Mouse (Mus musculus) embryonic facial prominence, embryonic 14.5 days (tissue): Measurements from ENCODE around the gene Tmem140. TPM values are rescaled to one million over a fixed set of nuclear protein-coding genes. Genes with fewer than 3 reads are reported as not detected.

Source experiments
- ATAC-seq: fragments of 200-750 bp; cut with Nextera tagmentation; 2 replicates; pipeline ENCODE4 v1.8.0; 2017; ENCODE audit warnings: low read depth, moderate number of reproducible peaks, moderate TSS enrichment
- DNase-seq: peaks from one replicate; pipeline ENCODE4 v3.0.0-alpha.2; 2015; ENCODE audit warnings: low spot score
- H3K27ac ChIP-seq: fragments of 300-500 bp; sonication (generic); replicated peaks from 2 replicates; pipeline ENCODE4 v1.5.1; 2014; ENCODE audit warnings: low read depth, mild to moderate bottlenecking, low read length, moderate library complexity
- H3K27me3 ChIP-seq: fragments of 300-500 bp; sonication (generic); replicated peaks from 2 replicates; pipeline ENCODE4 v1.6.1; 2014; ENCODE audit warnings: low read length; ENCODE audit not compliant: control insufficient read depth, insufficient read depth
- H3K36me3 ChIP-seq: fragments of 300-500 bp; sonication (generic); 2 replicates; pipeline ENCODE4 v1.6.1; 2014; ENCODE audit warnings: low read length, mixed read lengths; ENCODE audit not compliant: control insufficient read depth, insufficient read depth
- H3K4me1 ChIP-seq: fragments of 300-500 bp; sonication (generic); 2 replicates; pipeline ENCODE4 v1.6.1; 2014; ENCODE audit warnings: antibody characterized with exemption, low read length; ENCODE audit not compliant: control insufficient read depth, insufficient read depth
- H3K4me2 ChIP-seq: fragments of 300-500 bp; sonication (generic); 2 replicates; pipeline ENCODE4 v1.6.1; 2014; ENCODE audit warnings: low read depth, mild to moderate bottlenecking, low read length, moderate library complexity, mixed read lengths
- H3K4me3 ChIP-seq: fragments of 300-500 bp; sonication (generic); 2 replicates; pipeline ENCODE4 v1.5.1; 2014; ENCODE audit warnings: low read depth, mild to moderate bottlenecking, low read length
- H3K9ac ChIP-seq: fragments of 300-500 bp; sonication (generic); 2 replicates; pipeline ENCODE4 v1.6.1; 2014; ENCODE audit warnings: low read depth, mild to moderate bottlenecking, low read length, moderate library complexity, mixed read lengths
- H3K9me3 ChIP-seq: fragments of 300-500 bp; sonication (generic); 2 replicates; pipeline ENCODE4 v1.6.1; 2016; ENCODE audit warnings: low read length; ENCODE audit not compliant: control insufficient read depth
- WGBS: fragments of 180-500 bp; shearing (Covaris S2); extraction: QIAGEN DNeasy Blood & Tissue Kit; methylation state at CpG from one replicate; pipeline ENCODE4 v1.1.7; 2014; 5-methylcytosine and 5-hydroxymethylcytosine counted together
- polyA plus RNA-seq: library from polyadenylated mRNA; unstranded; fragments of >200 nt; fragmentation: Nextera tagmentation; extraction: Ambion mirVana; gene quantifications from 2 replicates; pipeline ENCODE4 v1.2.1, GENCODE M21; 2014

Gene Tmem140
- polyA plus RNA-seq, 1 experiment from 2014 or later, result 2.4 TPM

DNA sequence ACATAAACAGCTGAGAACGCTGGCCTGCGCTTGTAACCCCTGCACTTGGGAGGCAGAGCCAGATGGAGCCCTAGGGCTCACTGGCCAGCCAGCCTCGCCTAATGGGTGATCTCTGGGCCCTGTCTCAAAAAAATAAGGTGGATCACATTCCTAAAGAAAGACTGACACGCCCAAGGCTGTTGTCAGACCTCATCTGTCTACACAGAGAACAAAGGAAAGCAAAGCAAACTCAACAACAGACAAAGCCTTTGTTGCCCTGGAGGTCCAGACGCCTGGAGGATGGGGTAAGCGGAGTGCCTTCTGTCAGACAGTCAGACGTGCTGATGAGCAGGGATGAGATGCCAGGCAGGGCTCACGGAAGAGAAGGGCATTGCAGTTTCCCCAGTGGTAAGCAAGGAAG is 3.8 kb downstream of the Tmem140 start:
- H3K9ac ChIP-seq, result no peak overlapping the region
- H3K36me3 ChIP-seq, result no peaks in the 10 kb centered on the region
- H3K27ac ChIP-seq, result peak overlapping the region; percentile 29; the same call in 1 of the 2 replicates
- no peaks in the 10 kb centered on the region for H3K27me3 ChIP-seq
- no peak for ATAC-seq
- 43% methylated on average over 8 of the region's 8 CpGs for WGBS
- no peaks in the 10 kb centered on the region for H3K9me3 ChIP-seq
- DNase-seq, result no peak
- H3K4me3 ChIP-seq, result no peak overlapping the region
- no peak overlapping the region for H3K4me2 ChIP-seq
- peaks cover 23% of the 10 kb centered on the region for H3K4me1 ChIP-seq

DNA sequence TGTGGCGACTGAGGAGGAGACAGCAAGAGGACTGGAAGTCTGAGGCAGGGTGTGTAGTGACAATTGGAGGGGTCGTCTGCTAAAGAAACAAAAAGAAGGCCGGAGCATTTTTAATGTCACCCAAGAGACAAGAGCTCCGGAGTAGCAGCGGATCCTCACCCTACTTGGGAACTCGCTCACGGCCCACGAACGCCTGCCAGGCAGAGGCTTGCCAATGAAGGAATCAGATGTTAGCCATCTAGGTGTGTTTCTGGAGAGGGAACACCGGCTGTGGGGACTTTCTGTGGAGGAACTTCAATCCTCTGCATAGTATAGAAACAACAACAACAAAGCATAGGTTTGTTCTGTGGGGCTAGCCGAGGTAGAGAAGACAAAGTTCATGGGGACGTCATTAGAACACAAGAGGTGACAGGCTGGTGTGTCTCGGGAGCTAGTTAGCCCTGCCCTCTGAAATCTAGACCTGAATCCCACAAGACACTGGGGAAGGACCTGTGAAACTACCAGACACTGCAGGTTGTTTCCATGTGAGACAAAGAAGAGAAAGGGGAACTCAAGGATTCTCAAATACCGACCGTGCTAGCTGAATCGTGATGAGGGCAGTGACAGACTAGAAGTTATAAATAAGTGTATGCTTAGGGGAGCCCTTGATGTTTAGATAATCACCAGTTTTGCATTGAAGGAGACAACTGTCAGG is 4.5 kb downstream of the Tmem140 start:
- Histone ChIP-seq H3K4me2 (no peak overlapping the region), H3K4me3 (no peak overlapping the region), H3K36me3 (no peaks in the 10 kb centered on the region), H3K9me3 (no peaks in the 10 kb centered on the region), H3K27ac (peak overlapping the region; percentile 29; the same call in 1 of the 2 replicates), H3K27me3 (no peaks in the 10 kb centered on the region), H3K9ac (no peak overlapping the region), H3K4me1 (peaks cover 23% of the 10 kb centered on the region)
- 68% methylated on average over 16 of the region's 16 CpGs for WGBS
- ATAC-seq (no peak), DNase-seq (no peak)

DNA sequence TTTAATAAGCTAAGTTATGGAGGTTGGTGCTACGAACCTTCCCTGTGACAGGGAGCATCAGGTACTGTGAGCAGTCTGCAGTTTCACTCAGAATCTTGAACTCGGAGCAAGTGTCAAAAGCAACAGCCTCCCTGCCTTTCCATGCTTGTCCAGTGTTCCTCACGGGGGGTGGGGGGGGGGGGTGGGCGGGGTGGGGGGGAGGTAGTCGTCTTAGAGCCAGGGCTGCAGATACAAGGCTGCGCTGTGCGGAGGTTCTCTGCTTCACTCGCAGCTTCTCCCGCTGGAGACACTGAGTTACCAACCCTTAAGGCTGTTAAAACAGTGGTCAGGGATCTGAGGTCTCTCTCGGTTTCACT is 5.0 kb downstream of the Tmem140 start:
- Histone ChIP-seq H3K36me3 (no peaks in the 10 kb centered on the region), H3K9me3 (no peaks in the 10 kb centered on the region), H3K27ac (no peak overlapping the region), H3K27me3 (no peaks in the 10 kb centered on the region), H3K9ac (no peak overlapping the region), H3K4me1 (peaks cover 23% of the 10 kb centered on the region), H3K4me2 (no peak overlapping the region), H3K4me3 (no peak overlapping the region)
- no peak for ATAC-seq
- 70% methylated on average over 8 of the region's 10 CpGs for WGBS
- no peak for DNase-seq

DNA sequence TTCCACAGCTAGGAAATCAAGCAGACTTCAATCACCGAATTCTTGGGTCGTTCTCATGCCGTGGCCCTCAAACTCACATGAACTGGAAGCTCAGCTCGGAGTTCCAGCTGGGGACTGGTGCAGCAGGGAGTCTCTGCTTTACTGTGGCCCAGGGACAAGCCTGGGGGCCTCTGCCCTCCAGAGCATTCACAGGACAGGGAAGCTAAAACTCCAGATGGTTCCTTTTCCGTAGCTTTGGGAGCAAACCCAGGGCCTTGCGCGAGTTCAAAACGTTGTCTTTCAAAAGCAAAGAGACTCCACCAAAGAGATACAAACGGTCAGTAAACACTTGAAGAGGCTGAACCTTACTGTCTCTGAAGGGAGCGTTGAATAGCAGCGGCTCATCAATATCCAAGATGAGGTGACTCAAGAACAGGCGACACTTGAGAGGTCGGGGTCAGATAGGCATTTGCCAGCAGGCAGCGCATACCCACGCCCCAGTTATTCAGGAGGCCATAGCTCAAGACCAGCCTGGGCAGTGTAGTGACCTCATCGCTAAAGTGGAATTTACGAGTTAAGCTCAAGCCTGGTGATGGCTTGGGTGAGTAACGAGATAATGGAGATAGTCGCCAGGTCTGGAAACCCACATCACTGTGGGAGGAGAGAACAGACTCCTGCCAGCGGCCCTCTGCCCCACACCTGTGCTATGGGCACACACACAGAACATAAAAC is 5.7 kb downstream of the Tmem140 start:
- no peak overlapping the region for H3K4me3 ChIP-seq
- no peaks in the 10 kb centered on the region for H3K36me3 ChIP-seq
- peaks cover 23% of the 10 kb centered on the region for H3K4me1 ChIP-seq
- no peaks in the 10 kb centered on the region for H3K9me3 ChIP-seq
- no peak overlapping the region for H3K27ac ChIP-seq
- ATAC-seq, result no peak
- H3K9ac ChIP-seq, result no peak overlapping the region
- H3K27me3 ChIP-seq, result no peaks in the 10 kb centered on the region
- no peak overlapping the region for H3K4me2 ChIP-seq
- WGBS, result 84% methylated on average over 20 of the region's 20 CpGs
- DNase-seq, result no peak

DNA sequence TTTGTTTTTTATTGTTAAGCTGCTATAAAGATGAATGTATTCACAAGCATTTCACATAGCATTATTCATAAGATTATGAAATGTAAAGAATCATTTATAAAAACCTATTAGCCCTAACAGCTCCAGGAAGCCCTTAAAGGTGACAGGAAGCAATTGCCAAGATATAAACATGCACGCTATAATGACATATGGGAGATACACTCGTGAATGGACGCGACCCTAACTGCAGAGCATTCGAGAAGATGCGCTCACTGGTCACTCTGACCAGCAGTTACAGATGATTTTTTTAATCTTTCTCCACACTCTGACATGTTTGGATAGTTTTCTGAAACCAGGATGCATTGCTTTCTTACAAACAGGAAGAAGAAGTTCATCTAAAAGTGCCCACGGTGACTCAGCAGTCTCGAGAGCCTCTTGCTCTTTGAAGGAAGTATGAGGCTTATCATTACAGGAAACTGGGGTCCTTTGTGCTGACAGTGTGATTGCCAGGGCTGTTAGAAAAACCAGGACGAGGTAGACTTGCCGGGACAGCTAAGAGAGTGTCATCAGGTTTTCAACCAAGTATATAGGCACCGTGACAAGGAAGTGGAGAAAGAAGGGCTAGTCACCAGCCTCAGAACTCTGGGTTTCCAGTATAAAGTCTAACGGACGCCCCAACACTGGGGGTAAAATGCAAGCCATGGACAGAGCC is 6.4 kb downstream of the Tmem140 start:
- no peak for ATAC-seq
- 66% methylated on average over 13 of the region's 13 CpGs for WGBS
- Histone ChIP-seq H3K4me2 (no peak overlapping the region), H3K36me3 (no peaks in the 10 kb centered on the region), H3K4me3 (no peak overlapping the region), H3K9ac (no peak overlapping the region), H3K27me3 (no peaks in the 10 kb centered on the region), H3K4me1 (peaks cover 23% of the 10 kb centered on the region), H3K9me3 (no peaks in the 10 kb centered on the region), H3K27ac (peak overlapping the region; percentile 81; the same call in 1 of the 2 replicates)
- no peak for DNase-seq

DNA sequence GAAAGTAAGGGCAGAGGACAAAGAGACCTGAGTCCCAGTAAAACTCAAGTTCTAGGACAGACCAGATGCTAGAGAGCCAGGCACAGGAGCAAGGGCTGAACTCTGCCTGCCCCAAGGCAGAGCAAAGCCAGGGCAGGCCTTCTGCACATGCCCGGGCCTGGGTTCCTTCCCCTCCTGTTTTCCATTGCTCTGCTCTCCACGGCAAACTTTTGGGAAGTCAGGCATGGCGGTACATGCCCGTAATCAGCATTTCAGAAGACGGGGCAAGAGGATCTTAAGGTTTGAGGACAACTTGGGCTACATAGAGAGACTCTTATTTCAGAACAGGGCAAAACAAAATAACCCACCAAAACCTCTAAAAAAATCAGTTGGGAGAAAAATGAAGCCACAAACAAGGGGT is 7.2 kb downstream of the Tmem140 start:
- DNase-seq, result no peak
- Histone ChIP-seq H3K27me3 (no peaks in the 10 kb centered on the region), H3K9me3 (no peaks in the 10 kb centered on the region), H3K4me3 (no peak overlapping the region), H3K9ac (no peak overlapping the region), H3K36me3 (no peaks in the 10 kb centered on the region), H3K27ac (peak overlapping the region; percentile 81), H3K4me1 (peaks cover 23% of the 10 kb centered on the region), H3K4me2 (no peak overlapping the region)
- WGBS, result 58% methylated on average over 5 of the region's 5 CpGs
- ATAC-seq, result no peak

DNA sequence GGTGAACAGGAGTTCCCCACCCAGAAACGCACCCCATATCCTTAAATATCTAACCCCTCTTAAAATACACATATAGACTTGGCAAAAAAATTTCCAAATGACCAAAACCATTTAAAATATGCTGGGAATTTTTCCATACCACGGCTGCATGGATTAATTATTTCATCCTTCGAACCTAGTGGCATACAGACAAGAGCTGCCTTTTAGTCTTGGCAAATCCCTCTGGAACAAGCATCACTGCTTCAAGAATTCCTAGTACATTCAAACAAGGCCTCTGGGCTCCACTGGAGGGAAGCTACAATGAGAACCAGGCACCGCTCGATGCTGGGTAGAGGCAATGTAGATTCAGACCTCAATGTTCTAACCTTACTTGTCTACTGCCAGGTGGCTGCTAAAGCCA is 7.8 kb downstream of the Tmem140 start:
- Histone ChIP-seq H3K27ac (peak overlapping the region; percentile 81), H3K36me3 (no peaks in the 10 kb centered on the region), H3K4me1 (peaks cover 22% of the 10 kb centered on the region), H3K9me3 (no peaks in the 10 kb centered on the region), H3K4me3 (no peak overlapping the region), H3K4me2 (no peak overlapping the region), H3K9ac (no peak overlapping the region), H3K27me3 (no peaks in the 10 kb centered on the region)
- peak; percentile 76 for DNase-seq
- 46% methylated on average over 5 of the region's 5 CpGs for WGBS
- ATAC-seq, result no peak

DNA sequence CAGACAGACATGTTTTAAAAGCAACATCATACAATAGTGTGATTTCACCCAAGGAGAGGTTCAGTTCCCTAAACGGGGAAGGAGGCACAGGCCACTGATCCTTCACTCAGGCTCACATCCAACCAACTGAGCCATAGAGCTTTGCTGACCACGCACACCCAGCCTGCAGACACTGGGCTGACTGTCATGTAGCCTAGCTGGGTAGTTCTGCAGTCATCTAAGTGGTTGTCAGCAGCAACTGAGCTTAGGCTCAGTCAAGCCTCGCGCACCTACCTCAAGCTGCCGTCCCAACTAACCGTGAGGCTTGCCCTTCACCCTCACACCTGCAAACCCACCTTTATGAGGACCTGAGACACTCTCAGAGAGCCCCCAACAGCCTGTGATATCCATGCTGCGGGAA is 9.0 kb downstream of the Tmem140 start:
- Histone ChIP-seq H3K4me1 (peaks cover 23% of the 10 kb centered on the region), H3K36me3 (no peaks in the 10 kb centered on the region), H3K4me3 (no peak overlapping the region), H3K9ac (no peak overlapping the region), H3K4me2 (no peak overlapping the region), H3K27ac (0 out of 2 replicates have a peak overlapping the region, but pooled peaks have one; percentile 81), H3K27me3 (no peaks in the 10 kb centered on the region), H3K9me3 (no peaks in the 10 kb centered on the region)
- WGBS, result 84% methylated on average over 7 of the region's 7 CpGs
- ATAC-seq (no peak), DNase-seq (no peak)
